Mouse (Mus musculus) embryonic fibroblast, embryonic 13.5 days (primary cell): ENCODE measurements around the gene Nadk2. TPM values are rescaled to one million over a fixed set of nuclear protein-coding genes. Genes with fewer than 3 reads are reported as not detected.

Experiments
- H3K27ac ChIP-seq: 2 replicates; pipeline ENCODE4 v1.5.1; 2012; ENCODE audit warnings: low read length, control low read depth, inconsistent platforms; ENCODE audit not compliant: insufficient read depth
- H3K4me1 ChIP-seq: 2 replicates; pipeline ENCODE4 v1.6.1; 2011; ENCODE audit warnings: low read length; ENCODE audit not compliant: control insufficient read depth, insufficient read depth
- H3K4me3 ChIP-seq: 2 replicates; pipeline ENCODE4 v1.5.1; 2011; ENCODE audit warnings: mild to moderate bottlenecking, control low read depth, low read length; ENCODE audit not compliant: insufficient read depth
- CTCF ChIP-seq: IDR thresholded peaks from 2 replicates; pipeline ENCODE4 v1.5.1; 2011; ENCODE audit warnings: mild to moderate bottlenecking, control low read depth, low read length, moderate library complexity, borderline replicate concordance; ENCODE audit not compliant: insufficient read depth
- POLR2A ChIP-seq: IDR thresholded peaks from 2 replicates; pipeline ENCODE4 v1.6.1; 2011; ENCODE audit warnings: low read depth, mild to moderate bottlenecking, control low read depth, low read length, moderate library complexity
- polyA plus RNA-seq: library from polyadenylated mRNA; stranded (reverse); fragments of >200 nt; gene quantifications from 2 replicates; pipeline ENCODE4 v1.2.4, GENCODE M21; 2011; ENCODE audit warnings: low read depth; ENCODE audit not compliant: missing spikeins, insufficient read length

Gene Nadk2
- polyA plus RNA-seq, 1 experiment = 16.8 TPM

GRCm38 (mm10) chr15:9127051-9127791 lies 56.2 kb downstream of the Nadk2 start:
- H3K4me1 ChIP-seq = peaks cover 2% of the 10 kb centered on the region; the same call in 1 of the 2 replicates
- TF ChIP-seq POLR2A = no peak
- TF ChIP-seq CTCF = no peak
- H3K27ac ChIP-seq = no peak overlapping the region
- no peak overlapping the region for H3K4me3 ChIP-seq

DNA sequence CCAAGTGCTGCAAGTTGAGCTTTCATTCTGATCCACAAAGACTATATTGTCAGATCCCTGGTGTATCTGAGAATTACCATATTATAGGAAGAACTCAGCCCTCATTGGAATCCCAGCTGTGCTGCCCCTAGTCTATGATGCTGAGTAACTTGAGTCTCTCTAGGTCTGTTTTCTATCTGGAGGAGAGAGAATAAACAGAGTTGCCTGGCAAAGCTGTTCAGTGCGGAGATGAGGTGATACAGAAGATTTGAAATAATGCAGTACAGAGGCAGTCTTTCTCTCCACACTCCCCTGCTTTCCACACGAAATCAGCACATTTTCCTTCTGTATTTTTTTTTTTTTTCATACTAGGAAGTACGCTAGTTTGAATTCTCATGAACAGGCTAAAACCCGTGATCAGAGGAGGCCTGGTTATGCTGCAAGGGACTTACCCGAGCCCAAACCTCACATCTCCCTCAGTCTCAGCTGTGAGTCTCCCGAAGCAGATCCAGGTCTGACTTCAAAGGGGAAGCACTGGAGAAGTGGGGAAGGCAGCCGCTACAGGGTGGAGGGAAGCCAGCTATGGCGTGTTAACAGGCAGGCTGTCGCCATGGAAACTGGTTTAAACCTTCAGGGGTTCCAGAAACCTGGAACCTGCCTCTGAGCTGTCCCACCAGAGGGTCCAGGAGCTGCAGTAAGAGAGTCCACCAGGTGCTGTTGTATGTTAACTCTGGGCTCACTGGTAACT lies 59.9 kb downstream of the Nadk2 start:
- H3K4me3 ChIP-seq = no peak overlapping the region
- no peak overlapping the region for H3K27ac ChIP-seq
- TF ChIP-seq POLR2A (no peak), CTCF (no peak)
- H3K4me1 ChIP-seq = peaks cover 9% of the 10 kb centered on the region

- TF ChIP-seq POLR2A (no peak), CTCF (no peak)
- Histone ChIP-seq H3K4me1 (peaks cover 9% of the 10 kb centered on the region), H3K27ac (no peak overlapping the region), H3K4me3 (no peak overlapping the region)
These were observed 60.4 kb downstream of the Nadk2 start for GRCm38 (mm10) chr15:9131499-9131888.

DNA sequence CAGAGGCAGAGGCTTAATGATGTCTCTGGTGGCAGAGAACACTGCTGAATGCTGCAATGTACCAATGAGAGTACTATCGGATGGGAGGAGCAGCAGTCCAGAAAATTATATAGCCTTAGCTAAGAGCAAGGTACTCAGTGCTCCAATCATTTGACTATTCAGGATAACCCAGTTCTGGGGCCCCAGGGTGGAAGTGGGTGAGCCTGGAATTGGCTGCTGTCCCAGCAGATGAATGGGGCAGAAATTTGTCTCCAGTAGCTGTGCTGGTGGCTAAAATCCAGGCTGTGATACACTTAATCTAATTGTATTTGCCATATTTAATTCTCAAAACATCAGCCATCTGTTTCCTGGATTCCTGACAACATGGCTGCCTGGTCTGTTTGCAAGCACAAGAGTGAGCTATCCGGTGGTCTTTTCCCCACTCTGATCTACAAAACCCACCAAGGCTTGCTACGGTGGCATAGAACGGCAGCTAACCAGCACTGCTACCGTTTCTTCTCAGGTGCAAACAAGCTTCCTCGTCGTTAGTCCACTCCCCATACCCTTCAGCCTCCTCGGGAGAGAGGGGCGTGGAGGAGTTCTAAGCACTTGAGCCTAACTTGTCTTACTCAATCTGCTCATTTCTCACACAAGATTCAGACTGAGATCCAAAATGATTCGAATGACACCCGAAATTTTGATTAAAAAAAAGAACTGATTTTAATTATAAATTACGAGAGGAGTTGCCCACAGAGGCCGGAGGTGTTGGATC lies 61.8 kb downstream of the Nadk2 start:
- Histone ChIP-seq H3K4me3 (no peak overlapping the region), H3K4me1 (peaks cover 11% of the 10 kb centered on the region)
- no peak for TF ChIP-seq POLR2A
- TF ChIP-seq CTCF = no peak

DNA sequence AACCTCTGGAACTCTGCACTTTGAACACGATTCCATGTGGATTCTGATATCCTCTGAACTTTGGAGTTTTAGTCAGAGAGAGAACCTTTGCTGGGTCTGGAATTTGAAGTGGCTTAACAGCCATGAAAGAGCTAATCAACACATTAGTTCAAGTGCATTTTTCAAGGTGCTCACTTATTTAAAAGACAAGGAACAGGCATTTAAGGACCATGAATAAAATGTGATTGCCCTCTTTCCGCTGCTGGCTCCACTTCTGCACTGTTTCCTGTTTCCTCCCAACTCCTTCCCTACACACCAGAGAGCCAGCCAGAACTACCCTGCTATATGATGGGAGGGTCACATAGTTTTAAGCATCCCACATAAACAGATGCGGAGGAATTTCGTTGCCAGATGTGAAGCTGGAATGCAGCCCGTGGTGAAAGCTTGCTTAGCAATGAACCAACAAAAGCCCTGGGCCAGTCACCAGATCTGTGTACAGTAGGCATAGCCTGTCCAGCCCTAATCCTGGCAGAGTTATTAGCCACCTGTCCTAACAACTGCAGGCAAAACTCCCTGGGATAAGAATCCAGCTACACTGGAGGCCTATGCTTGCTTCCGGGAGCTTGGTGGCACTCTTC lies 63.9 kb downstream of the Nadk2 start:
- no peak for TF ChIP-seq POLR2A
- no peak for TF ChIP-seq CTCF
- Histone ChIP-seq H3K27ac (peak overlapping the region; percentile 47), H3K4me3 (no peak overlapping the region), H3K4me1 (peaks cover 11% of the 10 kb centered on the region)

More for the DNA sequence above, 61.8 kb downstream of the Nadk2 start:
- H3K27ac ChIP-seq = no peak overlapping the region

GRCm38 (mm10) chr15:9139447-9139846 lies 68.4 kb downstream of the Nadk2 start:
- Histone ChIP-seq H3K4me3 (peak overlapping the region; percentile 80), H3K27ac (no peak overlapping the region; the same call in 1 of the 2 replicates), H3K4me1 (peaks cover 2% of the 10 kb centered on the region; the same call in 1 of the 2 replicates)
- TF ChIP-seq CTCF (no peak), POLR2A (no peak)

DNA sequence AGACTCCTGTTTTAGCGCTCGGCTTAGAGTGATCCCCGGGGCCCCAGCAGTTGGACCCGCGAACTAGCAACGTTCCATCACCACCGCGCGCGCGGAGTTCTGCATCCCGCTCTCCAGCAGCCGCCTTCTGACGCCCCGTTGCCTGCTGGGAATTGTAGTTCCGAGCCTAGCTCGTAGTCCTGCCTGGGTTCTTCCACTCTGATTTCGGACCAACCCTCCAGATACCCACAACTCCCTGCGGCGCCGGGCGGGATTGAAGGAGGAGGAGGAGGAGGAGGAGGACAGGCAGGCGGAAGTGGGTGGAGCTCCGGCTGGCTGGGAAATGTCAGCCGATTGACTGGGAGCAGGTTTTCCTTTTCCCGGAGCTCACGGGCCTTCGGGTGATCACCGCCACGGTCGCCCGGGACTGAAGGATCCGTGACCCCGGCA lies 69.2 kb downstream of the Nadk2 start, which contains the start of gene Lmbrd2:
Lmbrd2 (plus strand) TSS at position 299 of the 429 bp plus-strand sequence.
- peak; percentile 79 for TF ChIP-seq POLR2A
- TF ChIP-seq CTCF = no peak
- H3K4me3 ChIP-seq = peak within 1 kb of the TSS; percentile 87
- peaks cover 2% of the 10 kb centered on the region; the same call in 1 of the 2 replicates for H3K4me1 ChIP-seq
- H3K27ac ChIP-seq = peak within 1 kb of the TSS; percentile 20; the same call in 1 of the 2 replicates

DNA sequence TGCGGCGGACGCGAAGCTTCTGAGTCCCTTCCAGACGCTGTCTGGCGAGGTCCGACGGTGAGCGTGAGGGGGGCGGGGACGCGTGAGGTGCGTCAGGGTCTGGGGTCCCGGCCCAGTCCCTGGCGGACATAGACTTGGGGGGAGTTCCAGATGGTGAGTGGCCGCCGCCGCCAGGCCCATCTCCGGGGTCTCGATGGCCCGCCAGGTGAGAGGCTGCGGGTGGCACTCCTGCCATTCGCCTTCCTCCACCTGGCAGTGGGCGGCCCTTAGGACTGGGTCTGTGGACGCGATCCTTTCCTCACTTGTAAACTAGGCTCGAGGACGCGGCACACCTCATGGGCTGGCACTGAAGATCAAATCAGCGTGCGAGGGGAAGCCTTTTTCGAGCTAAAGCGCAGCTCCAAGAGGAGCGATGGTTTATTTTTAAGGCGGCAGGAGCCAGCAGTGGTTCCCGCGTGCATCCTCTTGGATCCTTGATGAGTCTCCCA lies 69.7 kb downstream of the Nadk2 start:
- peak overlapping the region; percentile 87 for H3K4me3 ChIP-seq
- TF ChIP-seq POLR2A (no peak), CTCF (no peak)
- no peak overlapping the region for H3K27ac ChIP-seq
- peaks cover 2% of the 10 kb centered on the region; the same call in 1 of the 2 replicates for H3K4me1 ChIP-seq

GRCm38 (mm10) chr15:9155325-9155724 lies 84.3 kb downstream of the Nadk2 start, which contains the start of gene Skp2:
Gene Skp2 (minus strand): TSS chr15:9155425.
- TF ChIP-seq POLR2A (no peak), CTCF (no peak)
- no peak within 1 kb of the TSS for H3K27ac ChIP-seq

More at GRCm38 (mm10) chr15:9155325-9155724, 84.3 kb downstream of the Nadk2 start, which contains the start of gene Skp2:
- Histone ChIP-seq H3K4me3 (no peak within 1 kb of the TSS), H3K4me1 (no peaks in the 10 kb centered on the region)

Other genes starting within 250 kb of the Nadk2 start
- gene Ranbp3l, start 103.3 kb upstream of the Nadk2 start, polyA plus RNA-seq = not detected in 2 replicates
- 24.6 and 24.7 TPM in 2 replicates for gene Lmbrd2, start 69.3 kb downstream of the Nadk2 start, polyA plus RNA-seq
- gene Skp2, start 84.2 kb downstream of the Nadk2 start, polyA plus RNA-seq = 19.0 and 22.1 TPM in 2 replicates
- not detected in 2 replicates for gene Ugt3a1, start 205.6 kb downstream of the Nadk2 start, polyA plus RNA-seq